Mouse (Mus musculus) embryonic stem cell, embryonic (primary cell): ENCODE data around the gene Ddx20.

ENCODE experiments used
- CTCF ChIA-PET, 4 experiments: fragments of 300-600 bp in 2 of 4; fragments of 350-600 bp in 2 of 4; sonication (Branson Sonifier 250); formaldehyde crosslinking; loops; one replicate each; lab custom pipeline; 2022; ENCODE audit warnings: inconsistent platforms in 2 of 4; lab: Charles Lee
- POLR2A ChIA-PET, 4 experiments: fragments of 300-600 bp in 2 of 4; fragments of 350-600 bp in 2 of 4; sonication (Branson Sonifier 250); formaldehyde crosslinking; loops; one replicate each; lab custom pipeline; 2022; ENCODE audit warnings: antibody characterized with exemption in 4 of 4, inconsistent platforms in 1 of 4; lab: Charles Lee

Ddx20 gene

GRCm38 (mm10) chr3:105695476-105696386 lies 8.4 kb upstream of the Ddx20 start:
- ChIA-PET POLR2A (no interaction called here), CTCF (interaction anchor here in 1 of 4 experiments (0.7 kb wide), 1 partner anchor 37 kb away, joined by 3 read pairs; no protein-coding TSS in a partner anchor)

DNA sequence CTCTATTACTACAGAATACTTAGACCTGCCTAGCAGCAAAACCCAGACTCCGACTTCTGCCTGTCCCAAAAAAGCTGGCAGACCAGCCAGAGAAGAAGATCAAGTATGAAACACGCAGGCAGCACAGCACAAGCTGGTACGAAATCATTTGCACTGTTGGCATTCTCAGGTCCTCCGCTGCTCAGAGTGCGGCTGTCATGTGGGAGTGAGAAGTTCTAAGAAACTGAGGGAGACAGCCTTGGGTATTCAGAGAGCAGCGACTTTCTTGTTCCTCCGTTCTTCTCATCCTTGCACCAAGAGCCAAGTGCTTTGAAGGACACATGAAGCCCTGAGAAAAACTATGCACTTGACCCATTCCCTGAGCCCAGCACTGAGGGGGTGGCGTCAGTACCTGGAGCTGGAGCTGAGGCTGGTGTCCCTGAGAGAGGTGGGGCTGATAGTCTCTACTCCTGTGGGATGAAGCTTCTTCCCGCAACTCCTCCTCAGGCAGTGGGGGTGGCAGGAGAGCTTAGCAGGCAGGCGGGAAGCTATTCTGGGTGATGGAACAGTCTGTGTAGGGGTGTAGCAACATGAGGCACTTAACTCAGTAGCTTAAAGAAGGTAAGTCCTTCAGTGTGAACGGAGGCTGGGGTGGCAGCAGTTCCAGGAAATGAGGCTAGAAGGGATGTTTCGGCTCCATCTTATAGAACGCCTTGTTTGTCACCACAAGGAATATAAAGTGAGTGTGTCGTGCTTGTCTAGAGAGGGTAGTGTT lies 6.1 kb upstream of the Ddx20 start:
- ChIA-PET POLR2A (interaction anchor here in 2 of 4 experiments (0.9 to 1.3 kb wide), 5 partner anchors 11 to 32 kb away, joined by 3 to 6 read pairs (median 3); partner anchors contain the start of gene Inka2 (in 1 of the 2)), CTCF (no interaction called here)

GRCm38 (mm10) chr3:105688536-105688935 lies 1.2 kb upstream of the Ddx20 start:
- POLR2A ChIA-PET, result interaction anchor here in 2 of 4 experiments (0.6 to 5.2 kb wide), 5 partner anchors 11 to 338 kb away, joined by 3 to 29 read pairs (median 3); partner anchors contain the start of genes Atp5f1 (in 1 of the 2), Inka2 (in 1 of the 2) and Wdr77 (in 1 of the 2)
- CTCF ChIA-PET, result interaction anchor here in 3 of 4 experiments (0.8 to 1.6 kb wide), 4 partner anchors 26 to 211 kb away, joined by 3 read pairs; no protein-coding TSS in a partner anchor

DNA sequence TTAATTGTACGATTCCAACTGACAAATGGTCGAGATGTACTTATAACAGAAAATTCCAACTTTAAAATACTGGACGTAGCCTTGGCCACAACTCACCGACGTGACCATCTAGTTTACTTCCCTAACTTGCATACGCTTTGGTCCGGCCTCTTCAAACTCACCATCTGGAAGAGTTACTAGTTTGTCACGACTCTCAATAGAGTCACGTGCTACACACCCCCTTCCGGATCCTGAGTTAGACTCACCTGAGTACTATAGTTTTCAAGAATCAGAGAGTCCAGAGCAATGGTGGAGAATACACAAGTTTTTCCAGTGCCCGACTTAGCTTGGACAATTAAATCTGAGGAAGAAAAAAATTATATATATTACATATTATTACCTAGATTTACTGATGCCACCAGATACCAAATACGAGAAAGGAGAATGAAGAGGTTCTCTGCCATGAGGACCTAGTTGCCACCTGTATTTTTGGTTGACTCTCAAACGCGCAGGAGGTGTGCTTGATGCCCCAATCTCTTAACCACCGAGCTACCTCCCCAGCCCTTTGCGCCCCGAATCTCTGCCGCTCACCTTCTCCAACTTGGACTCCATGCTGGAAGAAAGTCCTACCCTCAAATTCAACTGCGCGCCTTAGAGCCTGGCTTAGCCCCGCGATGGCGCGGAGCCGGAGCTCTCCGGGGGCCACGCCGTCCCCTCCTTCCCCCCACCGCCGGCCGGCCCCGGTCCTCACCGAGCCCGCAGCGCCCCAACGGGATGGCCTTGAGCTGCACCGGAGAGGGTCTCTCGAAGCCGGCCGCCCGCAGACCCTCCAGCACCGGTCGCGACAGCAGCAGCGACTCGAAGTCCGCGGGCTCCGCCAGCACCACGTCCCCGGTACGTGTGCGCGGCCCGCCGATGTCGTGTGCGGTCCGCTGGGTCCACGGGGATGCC lies 715 bp downstream of the Ddx20 start:
- ChIA-PET CTCF (interaction anchor here in 2 of 4 experiments (1.0 to 1.6 kb wide), 2 partner anchors 40 to 213 kb away, joined by 3 to 4 read pairs; no protein-coding TSS in a partner anchor), POLR2A (interaction anchor here in 3 of 4 experiments (0.7 to 5.2 kb wide), 22 partner anchors 11 to 278 kb away, joined by 3 to 29 read pairs (median 4); partner anchors contain the start of genes Wdr77 (in 3 of the 3), Atp5f1 (in 1 of the 3) and Inka2 (in 1 of the 3))

DNA sequence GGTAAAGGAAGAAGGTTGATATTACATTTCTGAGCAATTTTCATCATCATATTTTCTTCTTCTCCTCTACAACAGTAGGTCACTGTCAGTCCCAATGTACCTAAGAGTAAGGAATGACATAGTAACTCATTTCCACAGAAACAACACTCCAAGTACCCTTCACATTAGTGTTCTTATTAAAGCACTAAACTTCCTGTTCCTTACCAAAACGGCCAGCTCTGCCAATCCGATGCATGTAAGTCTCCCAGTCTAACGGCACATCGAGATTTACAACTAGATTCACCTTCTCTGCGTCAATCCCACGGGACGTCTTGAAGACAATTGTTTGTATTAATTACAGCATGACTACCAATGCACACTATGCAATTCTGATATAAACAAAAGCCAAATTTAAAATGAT lies 7.0 kb downstream of the Ddx20 start:
- CTCF ChIA-PET, result no interaction called here
- POLR2A ChIA-PET, result interaction anchor here in 2 of 4 experiments (1.2 to 1.6 kb wide), 3 partner anchors 23 to 278 kb away, joined by 3 to 4 read pairs (median 3); partner anchors contain the start of gene Wdr77 (in 1 of the 2)

DNA sequence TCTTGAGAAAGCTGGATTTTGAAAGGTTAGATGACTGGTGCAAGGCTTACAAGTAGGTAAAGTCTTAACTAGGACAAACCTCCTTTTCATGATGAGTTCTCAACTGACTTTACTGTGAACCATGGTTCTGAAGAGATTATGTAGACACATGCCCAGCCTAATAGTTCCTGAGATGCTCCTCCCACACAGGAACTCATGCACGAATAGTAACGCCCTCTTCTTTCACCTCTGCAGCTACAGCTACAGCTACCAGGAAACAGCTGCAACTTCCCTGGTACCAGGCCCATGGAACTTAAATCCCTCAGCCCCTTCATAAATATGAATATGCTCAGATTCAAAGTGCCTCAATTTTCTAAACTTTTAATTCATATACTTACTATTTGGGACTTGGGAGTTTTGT lies 11.4 kb downstream of the Ddx20 start:
- CTCF ChIA-PET, result interaction anchor here in 2 of 4 experiments (1.9 to 2.5 kb wide), 2 partner anchors 50 to 224 kb away, joined by 14 to 20 read pairs; no protein-coding TSS in a partner anchor
- POLR2A ChIA-PET, result interaction anchor here in 2 of 4 experiments (0.7 to 1.1 kb wide), 3 partner anchors 11 to 440 kb away, joined by 3 read pairs; partner anchors contain the start of gene Wdr77 (in 1 of the 2)

- ChIA-PET POLR2A (interaction anchor here in 3 of 4 experiments (0.6 to 3.0 kb wide), 8 partner anchors 8 to 336 kb away, joined by 3 to 17 read pairs (median 4); partner anchors contain the start of gene Inka2 (in 1 of the 3)), CTCF (interaction anchor here (0.5 to 2.5 kb wide), 25 partner anchors 10 to 1485 kb away, joined by 3 to 20 read pairs (median 3); no protein-coding TSS in a partner anchor)
These were observed 12.7 kb downstream of the Ddx20 start for GRCm38 (mm10) chr3:105674595-105675218.

DNA sequence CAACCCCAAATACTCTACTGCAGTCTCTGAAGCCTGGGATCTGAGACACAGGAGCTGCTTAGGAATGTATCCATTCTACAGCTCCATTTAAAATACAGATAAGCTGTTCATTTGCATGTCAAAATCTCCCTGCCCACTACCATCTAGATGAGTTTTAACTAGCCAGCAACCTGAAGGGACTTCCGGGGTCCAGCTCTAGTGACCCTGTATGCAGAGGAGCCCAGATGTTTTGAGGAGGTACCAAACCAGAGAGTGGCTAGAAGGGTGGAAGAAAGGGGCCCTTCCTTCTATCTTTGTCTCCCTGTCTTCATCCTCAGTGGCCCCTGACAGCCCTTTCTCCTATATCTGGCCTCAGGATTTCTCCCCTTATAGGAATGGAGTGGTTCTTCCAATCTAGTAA lies 16.6 kb downstream of the Ddx20 start:
- ChIA-PET POLR2A (interaction anchor here in 2 of 4 experiments (1.0 to 1.1 kb wide), 2 partner anchors 10 to 16 kb away, joined by 3 to 4 read pairs; no protein-coding TSS in a partner anchor), CTCF (no interaction called here)

GRCm38 (mm10) chr3:105669776-105670175 lies 17.6 kb downstream of the Ddx20 start:
- ChIA-PET POLR2A (interaction anchor here in 1 of 4 experiments (1.1 kb wide), 1 partner anchor 9 kb away, joined by 4 read pairs; no protein-coding TSS in a partner anchor), CTCF (no interaction called here)

DNA sequence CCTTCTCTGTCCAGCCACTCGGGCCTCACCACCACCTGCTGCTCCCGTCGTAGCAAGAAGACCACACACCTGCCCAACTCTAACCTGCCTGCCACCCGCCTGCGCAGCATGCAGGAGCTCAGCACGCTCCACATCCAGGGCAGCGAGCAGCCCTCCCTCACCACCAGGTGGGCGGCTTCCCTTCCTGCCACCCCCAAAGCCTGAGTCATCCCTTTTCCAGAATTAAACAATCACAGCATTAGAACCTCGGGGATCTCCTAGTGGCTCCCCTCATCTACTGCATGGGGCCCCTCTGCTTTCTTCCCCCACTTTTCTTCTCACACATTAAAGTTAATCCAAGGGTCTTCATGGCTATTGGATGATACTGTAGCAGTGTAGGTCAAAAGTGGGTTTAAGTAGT lies 19.2 kb downstream of the Ddx20 start:
- POLR2A ChIA-PET, result no interaction called here
- CTCF ChIA-PET, result no interaction called here

- ChIA-PET CTCF (interaction anchor here in 1 of 4 experiments (0.6 kb wide), 1 partner anchor 1251 kb away, joined by 3 read pairs; no protein-coding TSS in a partner anchor), POLR2A (no interaction called here)
These were observed 20.3 kb downstream of the Ddx20 start for GRCm38 (mm10) chr3:105666996-105667523.

DNA sequence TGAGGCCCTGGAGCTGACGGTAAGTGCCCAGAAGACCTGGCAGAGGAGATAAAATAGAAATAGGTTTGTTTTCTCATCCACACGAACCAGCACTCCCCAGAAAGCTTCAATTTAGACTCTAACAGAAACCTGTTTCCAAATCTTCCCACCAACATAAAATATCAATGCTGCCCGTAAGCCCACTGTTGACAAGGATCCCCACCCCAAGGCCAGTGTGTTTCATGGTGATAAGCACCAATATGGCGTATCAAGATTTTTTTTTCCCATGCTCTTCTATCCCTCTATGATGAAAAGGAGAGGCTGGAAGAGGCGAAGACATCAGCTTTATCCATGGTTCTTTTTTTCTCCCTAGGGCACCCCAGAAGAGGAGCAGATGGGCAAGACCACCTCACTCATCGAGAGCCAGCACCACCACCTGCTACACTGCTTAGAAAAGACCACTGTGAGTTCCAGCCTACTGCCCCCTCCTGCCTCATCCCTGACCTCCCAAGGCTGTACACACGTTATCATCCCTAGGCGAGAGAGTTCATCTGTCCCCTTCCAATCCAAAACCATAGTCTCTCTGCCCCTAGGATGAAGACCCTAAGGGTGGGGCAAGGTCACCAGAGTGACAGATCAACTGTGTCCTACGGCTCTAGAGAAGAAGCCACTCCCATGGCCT lies 22.1 kb downstream of the Ddx20 start:
- POLR2A ChIA-PET, result no interaction called here
- CTCF ChIA-PET, result no interaction called here

- POLR2A ChIA-PET, result no interaction called here
- CTCF ChIA-PET, result no interaction called here
These were observed 24.3 kb downstream of the Ddx20 start for GRCm38 (mm10) chr3:105663043-105663442.

- POLR2A ChIA-PET, result interaction anchor here in 2 of 4 experiments (0.7 to 1.0 kb wide), 2 partner anchors 10 to 125 kb away, joined by 3 to 4 read pairs; no protein-coding TSS in a partner anchor
- CTCF ChIA-PET, result interaction anchor here in 1 of 4 experiments (1.2 kb wide), 1 partner anchor 13 kb away, joined by 4 read pairs; no protein-coding TSS in a partner anchor
These were observed 26.8 kb downstream of the Ddx20 start for GRCm38 (mm10) chr3:105660530-105660929.

DNA sequence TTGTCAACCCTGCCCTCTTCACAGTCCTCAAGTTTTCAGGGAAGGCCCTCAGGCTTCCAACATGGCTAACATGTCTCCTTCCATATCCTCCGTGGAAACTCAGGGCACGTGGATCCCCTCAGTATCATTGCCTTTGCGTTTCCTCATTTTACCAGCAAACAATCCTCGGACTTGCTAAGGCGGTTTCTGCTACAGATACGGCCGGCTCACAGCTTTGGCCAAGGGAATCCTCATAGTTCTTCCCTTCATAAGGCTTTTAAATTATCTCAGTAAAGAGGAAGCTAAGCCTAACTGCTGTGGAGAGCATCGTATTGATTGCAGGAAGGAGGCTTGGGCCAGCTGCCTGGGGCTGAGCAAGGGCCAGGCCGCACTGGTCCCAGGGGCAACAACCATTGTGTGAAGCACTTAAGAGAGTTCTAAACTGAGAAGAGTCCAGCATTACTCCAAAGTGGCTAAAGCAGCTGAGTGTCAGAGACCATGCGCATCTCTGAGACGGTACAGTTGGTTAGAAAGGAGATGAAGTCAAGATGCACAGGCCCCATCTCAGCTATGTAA lies 32.3 kb downstream of the Ddx20 start:
- POLR2A ChIA-PET, result no interaction called here

More for the DNA sequence above, 32.3 kb downstream of the Ddx20 start:
- CTCF ChIA-PET, result no interaction called here
